Mouse (Mus musculus): ENCODE results near the gene Erbin.

- no peak for TF ChIP-seq CTCF (IDR thresholded peaks at IDR 0.05; ENCODE audit: control insufficient read depth, insufficient read depth, insufficient replicate concordance, low read depth, low read length)
- no peak for TF ChIP-seq POLR2A (IDR thresholded peaks at IDR 0.05; ENCODE audit: control insufficient read depth, low read depth, low read length)
These were observed 143.2 kb downstream of the Erbin start for GRCm38 (mm10) chr13:103777126-103777525.

Data from testis, adult 2 months (tissue).